Mouse (Mus musculus) cerebellum, postnatal 14 days (tissue): Measurements from ENCODE around the gene Tiam2.
A peak's percentile ranks its signal among the peaks of the same experiment; 100 is the strongest.

Experiments used
- DNase-seq, 2 experiments: peaks; one replicate each; pipeline ENCODE4 v3.0.0; 2021; ENCODE audit warnings: mixed read lengths in 2 of 2

The Tiam2 gene

GRCm38 (mm10) chr17:3500076-3500475 lies 173.7 kb downstream of the Tiam2 start:
- no peak for DNase-seq

- no peak for DNase-seq
Measured at GRCm38 (mm10) chr17:3500936-3501335, 174.6 kb downstream of the Tiam2 start.

- DNase-seq: no peak
Measured at GRCm38 (mm10) chr17:3505711-3506110, 179.3 kb downstream of the Tiam2 start.

GRCm38 (mm10) chr17:3506508-3506907 lies 180.1 kb downstream of the Tiam2 start:
- DNase-seq: no peak

GRCm38 (mm10) chr17:3509841-3510240 lies 183.5 kb downstream of the Tiam2 start:
- peak; percentile 81 to 84 for DNase-seq

- DNase-seq: no peak
Measured at GRCm38 (mm10) chr17:3514316-3514715, 187.9 kb downstream of the Tiam2 start.

- DNase-seq: no peak
Measured at GRCm38 (mm10) chr17:3515851-3516250, 189.5 kb downstream of the Tiam2 start.

- no peak for DNase-seq
Measured at GRCm38 (mm10) chr17:3516406-3516805, 190.0 kb downstream of the Tiam2 start.

GRCm38 (mm10) chr17:3520344-3520743 lies 194.0 kb downstream of the Tiam2 start:
- DNase-seq: no peak

- DNase-seq: no peak
Measured at GRCm38 (mm10) chr17:3527841-3528471, 201.6 kb downstream of the Tiam2 start.

GRCm38 (mm10) chr17:3529523-3529922 lies 203.2 kb downstream of the Tiam2 start:
- DNase-seq: no peak

GRCm38 (mm10) chr17:3530549-3530948 lies 204.2 kb downstream of the Tiam2 start:
- DNase-seq: no peak

GRCm38 (mm10) chr17:3531641-3532040 lies 205.3 kb downstream of the Tiam2 start:
- DNase-seq: no peak

GRCm38 (mm10) chr17:3532254-3532653 lies 205.9 kb downstream of the Tiam2 start, which contains the start of gene Cldn20:
Gene Cldn20, plus strand, starts transcription at chr17:3532554.
- no peak for DNase-seq

GRCm38 (mm10) chr17:3533425-3533824 lies 207.1 kb downstream of the Tiam2 start:
- peak; percentile 24 to 36 for DNase-seq

- no peak for DNase-seq
Measured at GRCm38 (mm10) chr17:3540304-3540703, 213.9 kb downstream of the Tiam2 start.

- DNase-seq: no peak
Measured at GRCm38 (mm10) chr17:3541033-3541432, 214.7 kb downstream of the Tiam2 start.

- DNase-seq: no peak
Measured at GRCm38 (mm10) chr17:3547725-3548124, 221.4 kb downstream of the Tiam2 start.

- DNase-seq: peak in 1 of 2 experiments; percentile 5
Measured at GRCm38 (mm10) chr17:3556251-3556650, 229.9 kb downstream of the Tiam2 start.

- DNase-seq: peak; percentile 97 to 99
Measured at GRCm38 (mm10) chr17:3557331-3558311, 231.2 kb downstream of the Tiam2 start, which contains the start of gene Tfb1m. Gene Tfb1m, minus strand, starts transcription at chr17:3557781.

GRCm38 (mm10) chr17:3558356-3558870 lies 232.0 kb downstream of the Tiam2 start:
- DNase-seq: peak in 1 of 2 experiments; percentile 5

- peak in 1 of 2 experiments; percentile 10 for DNase-seq
Measured at GRCm38 (mm10) chr17:3560534-3560933, 234.2 kb downstream of the Tiam2 start.

- DNase-seq: no peak
Measured at GRCm38 (mm10) chr17:3562405-3562804, 236.0 kb downstream of the Tiam2 start.
